Mouse (Mus musculus): Measurements from ENCODE around the gene Gramd4. TPM values are rescaled to one million over a fixed set of nuclear protein-coding genes. Genes with fewer than 3 reads are reported as not detected.

Gramd4 gene
- polyA plus RNA-seq, 1 experiment from 2014 or later, result 6.4 TPM

- Histone ChIP-seq H3K27me3 (replicated peaks; ENCODE audit: control insufficient read depth, insufficient read depth, low read length) (peaks cover 33% of the 10 kb centered on the region), H3K27ac (ENCODE audit: low read depth, low read length) (no peak overlapping the region), H3K4me3 (ENCODE audit: low read depth, low read length) (peak overlapping the region; percentile 54), H3K36me3 (ENCODE audit: control insufficient read depth, insufficient read depth) (no peaks in the 10 kb centered on the region), H3K9me3 (ENCODE audit: control insufficient read depth) (no peaks in the 10 kb centered on the region), H3K4me2 (replicated peaks; ENCODE audit: low read depth) (peak overlapping the region; percentile 86), H3K9ac (ENCODE audit: low read depth, low read length) (0 out of 2 replicates have a peak overlapping the region, but pooled peaks have one; percentile 17), H3K4me1 (replicated peaks; ENCODE audit: control insufficient read depth, insufficient read depth, low read length) (peaks cover 4% of the 10 kb centered on the region; the same call in 1 of the 2 replicates)
- peak; percentile 73 for TF ChIP-seq CTCF (IDR thresholded peaks at IDR 0.05; ENCODE audit: low read depth)
- no peak for ATAC-seq
- WGBS, result under 1% methylated on average over 38 of the region's 38 CpGs
Observed at GRCm38 (mm10) chr15:86032811-86033190, 24.7 kb upstream of the Gramd4 start.

GRCm38 (mm10) chr15:86033191-86033841, 24.2 kb upstream of the Gramd4 start, which contains the start of gene Celsr1:
Gene Celsr1, minus strand, starts transcription at chr15:86033777.
- H3K9ac ChIP-seq (ENCODE audit: low read depth, low read length), result 0 out of 2 replicates have a peak within 1 kb of the TSS, but pooled peaks have one; percentile 17
- no peaks in the 10 kb centered on the region for H3K9me3 ChIP-seq (ENCODE audit: control insufficient read depth)
- TF ChIP-seq CTCF (IDR thresholded peaks at IDR 0.05; ENCODE audit: low read depth), result no peak
- ATAC-seq, result no peak
- peaks cover 4% of the 10 kb centered on the region; the same call in 1 of the 2 replicates for H3K4me1 ChIP-seq (replicated peaks; ENCODE audit: control insufficient read depth, insufficient read depth, low read length)
- no peaks in the 10 kb centered on the region for H3K36me3 ChIP-seq (ENCODE audit: control insufficient read depth, insufficient read depth)
- no peak within 1 kb of the TSS for H3K27ac ChIP-seq (ENCODE audit: low read depth, low read length)
- peak within 1 kb of the TSS; percentile 54 for H3K4me3 ChIP-seq (ENCODE audit: low read depth, low read length)
- H3K4me2 ChIP-seq (replicated peaks; ENCODE audit: low read depth), result peak within 1 kb of the TSS; percentile 86
- under 1% methylated on average over 67 of the region's 80 CpGs for WGBS
- H3K27me3 ChIP-seq (replicated peaks; ENCODE audit: control insufficient read depth, insufficient read depth, low read length), result peaks cover 33% of the 10 kb centered on the region

GRCm38 (mm10) chr15:86034021-86034523, 23.4 kb upstream of the Gramd4 start:
- TF ChIP-seq CTCF (IDR thresholded peaks at IDR 0.05; ENCODE audit: low read depth), result no peak
- H3K27ac ChIP-seq (ENCODE audit: low read depth, low read length), result no peak overlapping the region
- H3K4me1 ChIP-seq (replicated peaks; ENCODE audit: control insufficient read depth, insufficient read depth, low read length), result peaks cover 4% of the 10 kb centered on the region; the same call in 1 of the 2 replicates
- WGBS, result under 1% methylated on average over 43 of the region's 44 CpGs
- H3K36me3 ChIP-seq (ENCODE audit: control insufficient read depth, insufficient read depth), result no peaks in the 10 kb centered on the region
- H3K4me3 ChIP-seq (ENCODE audit: low read depth, low read length), result peak overlapping the region; percentile 54
- H3K9ac ChIP-seq (ENCODE audit: low read depth, low read length), result no peak overlapping the region
- H3K4me2 ChIP-seq (replicated peaks; ENCODE audit: low read depth), result peak overlapping the region; percentile 86
- peaks cover 35% of the 10 kb centered on the region for H3K27me3 ChIP-seq (replicated peaks; ENCODE audit: control insufficient read depth, insufficient read depth, low read length)
- ATAC-seq, result peak; percentile 37
- no peaks in the 10 kb centered on the region for H3K9me3 ChIP-seq (ENCODE audit: control insufficient read depth)

- H3K4me1 ChIP-seq (replicated peaks; ENCODE audit: control insufficient read depth, insufficient read depth, low read length), result peaks cover 4% of the 10 kb centered on the region; the same call in 1 of the 2 replicates
- WGBS, result 8% methylated on average over 12 of the region's 12 CpGs
- H3K4me2 ChIP-seq (replicated peaks; ENCODE audit: low read depth), result peak overlapping the region; percentile 86
- no peak overlapping the region for H3K9ac ChIP-seq (ENCODE audit: low read depth, low read length)
- no peaks in the 10 kb centered on the region for H3K36me3 ChIP-seq (ENCODE audit: control insufficient read depth, insufficient read depth)
- TF ChIP-seq CTCF (IDR thresholded peaks at IDR 0.05; ENCODE audit: low read depth), result no peak
- H3K27me3 ChIP-seq (replicated peaks; ENCODE audit: control insufficient read depth, insufficient read depth, low read length), result peaks cover 40% of the 10 kb centered on the region
- H3K4me3 ChIP-seq (ENCODE audit: low read depth, low read length), result peak overlapping the region; percentile 54
- ATAC-seq, result no peak; the same call in 1 of the 2 replicates
- H3K27ac ChIP-seq (ENCODE audit: low read depth, low read length), result no peak overlapping the region
- no peaks in the 10 kb centered on the region for H3K9me3 ChIP-seq (ENCODE audit: control insufficient read depth)
Observed at GRCm38 (mm10) chr15:86034781-86035360, 22.6 kb upstream of the Gramd4 start.

- no peak for TF ChIP-seq CTCF (IDR thresholded peaks at IDR 0.05; ENCODE audit: low read depth)
- Histone ChIP-seq H3K9ac (ENCODE audit: low read depth, low read length) (no peak overlapping the region), H3K27ac (ENCODE audit: low read depth, low read length) (no peak overlapping the region), H3K4me3 (ENCODE audit: low read depth, low read length) (no peak overlapping the region), H3K36me3 (ENCODE audit: control insufficient read depth, insufficient read depth) (no peaks in the 10 kb centered on the region), H3K27me3 (replicated peaks; ENCODE audit: control insufficient read depth, insufficient read depth, low read length) (peaks cover 40% of the 10 kb centered on the region), H3K9me3 (ENCODE audit: control insufficient read depth) (no peaks in the 10 kb centered on the region), H3K4me1 (replicated peaks; ENCODE audit: control insufficient read depth, insufficient read depth, low read length) (peaks cover 4% of the 10 kb centered on the region; the same call in 1 of the 2 replicates), H3K4me2 (replicated peaks; ENCODE audit: low read depth) (no peak overlapping the region)
- WGBS, result 29% methylated on average over 3 of the region's 3 CpGs
- ATAC-seq, result peak; percentile 71
Observed at GRCm38 (mm10) chr15:86035913-86036312, 21.6 kb upstream of the Gramd4 start.

GRCm38 (mm10) chr15:86038802-86039201, 18.7 kb upstream of the Gramd4 start:
- H3K4me3 ChIP-seq (ENCODE audit: low read depth, low read length), result no peak overlapping the region
- no peaks in the 10 kb centered on the region for H3K36me3 ChIP-seq (ENCODE audit: control insufficient read depth, insufficient read depth)
- 0% methylated on average over 2 of the region's 2 CpGs for WGBS
- no peak overlapping the region for H3K9ac ChIP-seq (ENCODE audit: low read depth, low read length)
- peaks cover 20% of the 10 kb centered on the region for H3K27me3 ChIP-seq (replicated peaks; ENCODE audit: control insufficient read depth, insufficient read depth, low read length)
- H3K4me1 ChIP-seq (replicated peaks; ENCODE audit: control insufficient read depth, insufficient read depth, low read length), result peaks cover 4% of the 10 kb centered on the region; the same call in 1 of the 2 replicates
- H3K9me3 ChIP-seq (ENCODE audit: control insufficient read depth), result no peaks in the 10 kb centered on the region
- no peak overlapping the region for H3K4me2 ChIP-seq (replicated peaks; ENCODE audit: low read depth)
- H3K27ac ChIP-seq (ENCODE audit: low read depth, low read length), result no peak overlapping the region
- peak; percentile 98 for TF ChIP-seq CTCF (IDR thresholded peaks at IDR 0.05; ENCODE audit: low read depth)
- peak; percentile 51 for ATAC-seq

Data from intestine, postnatal 0 days (tissue).